ENCODE assay signal across 8 mouse cellular contexts in the genomic region with DNA sequence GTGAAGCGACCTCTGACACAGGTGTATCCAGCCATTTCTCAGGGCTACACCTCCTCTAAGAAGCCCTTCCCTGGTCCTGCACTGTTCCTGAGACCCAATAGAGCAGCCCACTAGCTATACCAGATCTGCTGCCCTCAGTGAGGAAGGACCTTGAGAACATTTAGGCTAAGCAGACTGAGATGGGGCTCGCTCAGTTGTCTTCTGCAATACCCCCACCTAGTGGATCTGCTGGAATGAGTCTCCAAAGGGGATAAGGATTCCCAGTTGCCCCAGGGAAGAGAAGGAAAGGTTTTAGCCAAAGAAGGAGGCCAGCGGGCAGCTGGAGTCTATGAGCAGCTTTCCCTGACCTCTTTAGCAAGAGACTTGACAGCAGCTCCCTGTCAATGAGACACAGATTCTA. TPM values are rescaled to one million over a fixed set of nuclear protein-coding genes. Genes with fewer than 3 reads are reported as not detected.
DNase-seq lines count a peak whose midpoint lies in the region; ATAC-seq and TF ChIP-seq lines count a peak whose summit lies in the region.

No protein-coding gene starts in this region.

- H3K9ac ChIP-seq in neural tube, embryonic 13.5 days: no peak overlapping the region
- no peak overlapping the region for H3K9ac ChIP-seq in neural tube, embryonic 15.5 days (replicated peaks)
- no peak overlapping the region for H3K9ac ChIP-seq in intestine, postnatal 0 days (ENCODE audit: low read depth, low read length)

- H3K4me2 ChIP-seq in neural tube, embryonic 13.5 days: no peak overlapping the region
- no peak overlapping the region for H3K4me2 ChIP-seq in neural tube, embryonic 15.5 days
- H3K4me2 ChIP-seq in intestine, postnatal 0 days (replicated peaks; ENCODE audit: low read depth): no peak overlapping the region

- H3K27ac ChIP-seq in neural tube, embryonic 13.5 days (replicated peaks): no peak overlapping the region
- no peak overlapping the region for H3K27ac ChIP-seq in neural tube, embryonic 15.5 days (replicated peaks)
- H3K27ac ChIP-seq in intestine, postnatal 0 days (ENCODE audit: low read depth, low read length): no peak overlapping the region

- TF ChIP-seq CTCF in intestine, postnatal 0 days (IDR thresholded peaks at IDR 0.05; ENCODE audit: low read depth): peak; percentile 77

- no peaks in the 10 kb centered on the region for H3K9me3 ChIP-seq in neural tube, embryonic 13.5 days
- H3K9me3 ChIP-seq in neural tube, embryonic 15.5 days (replicated peaks): no peaks in the 10 kb centered on the region
- no peaks in the 10 kb centered on the region for H3K9me3 ChIP-seq in intestine, postnatal 0 days (ENCODE audit: control insufficient read depth)

- H3K4me3 ChIP-seq in neural tube, embryonic 13.5 days: no peak overlapping the region
- H3K4me3 ChIP-seq in neural tube, embryonic 15.5 days (replicated peaks): no peak overlapping the region
- H3K4me3 ChIP-seq in intestine, postnatal 0 days (ENCODE audit: low read depth, low read length): no peak overlapping the region

- H3K4me1 ChIP-seq in neural tube, embryonic 13.5 days (replicated peaks): no peaks in the 10 kb centered on the region
- no peaks in the 10 kb centered on the region for H3K4me1 ChIP-seq in neural tube, embryonic 15.5 days
- H3K4me1 ChIP-seq in intestine, postnatal 0 days (replicated peaks; ENCODE audit: control insufficient read depth, insufficient read depth, low read length): no peaks in the 10 kb centered on the region

- peak; percentile 69 to 70 for DNase-seq in cerebellum, postnatal 10 days
- DNase-seq in cerebellum, adult 9-10 months: no peak
- peak; percentile 54 to 62 for DNase-seq in lung, postnatal 4 days
- DNase-seq in spleen, postnatal 4 days (ENCODE audit: low spot score in 2 of 2): no peak

- H3K36me3 ChIP-seq in neural tube, embryonic 13.5 days: no peaks in the 10 kb centered on the region
- no peaks in the 10 kb centered on the region for H3K36me3 ChIP-seq in neural tube, embryonic 15.5 days
- no peaks in the 10 kb centered on the region for H3K36me3 ChIP-seq in intestine, postnatal 0 days (ENCODE audit: control insufficient read depth, insufficient read depth)

- no peaks in the 10 kb centered on the region for H3K27me3 ChIP-seq in neural tube, embryonic 13.5 days
- no peaks in the 10 kb centered on the region for H3K27me3 ChIP-seq in neural tube, embryonic 15.5 days (replicated peaks)
- H3K27me3 ChIP-seq in intestine, postnatal 0 days (replicated peaks; ENCODE audit: control insufficient read depth, insufficient read depth, low read length): no peaks in the 10 kb centered on the region

- 55% methylated on average over 3 of the region's 3 CpGs for WGBS in neural tube, embryonic 13.5 days
- 52% methylated on average over 3 of the region's 3 CpGs for WGBS in neural tube, embryonic 15.5 days
- WGBS in intestine, postnatal 0 days: 53% methylated on average over 3 of the region's 3 CpGs

- 0 out of 2 replicates have a peak, but pooled peaks have one; percentile 50 for ATAC-seq in neural tube, embryonic 13.5 days (ENCODE audit: low read depth)
- ATAC-seq in neural tube, embryonic 15.5 days (ENCODE audit: low FRiP score): no peak
- ATAC-seq in intestine, postnatal 0 days: no peak
- no peak for ATAC-seq in megakaryocyte-erythroid progenitor cell, adult 5-6 weeks (replicated peaks; ENCODE audit: low FRiP score, low TSS enrichment, poor library complexity, severe bottlenecking)

RNA-seq across cellular contexts. Expression of a gene that starts 42.1 kb away (rescaled TPM):
- 3.1 and 3.4 TPM in 2 replicates for polyA plus RNA-seq in neural tube, embryonic 13.5 days (2015; fragmentation: Nextera tagmentation; extraction: Ambion mirVana)
- polyA plus RNA-seq in neural tube, embryonic 15.5 days (2015; fragmentation: Nextera tagmentation; extraction: Ambion mirVana): 6.9 and 7.8 TPM in 2 replicates
- polyA plus RNA-seq in intestine, postnatal 0 days (2015; fragmentation: Nextera tagmentation; extraction: Ambion mirVana): 1.8 and 2.0 TPM in 2 replicates
- total RNA-seq in megakaryocyte-erythroid progenitor cell, adult 5-6 weeks (2014; fragmentation: Nextera tagmentation): not detected in 2 replicates
- total RNA-seq in megakaryocyte-erythroid progenitor cell, adult 5-6 weeks (2017): not detected in 2 replicates

RNA-seq across cellular contexts. Expression of a gene that starts 52.9 kb away (rescaled TPM):
- 7.5 and 7.8 TPM in 2 replicates for polyA plus RNA-seq in neural tube, embryonic 13.5 days (2015; fragmentation: Nextera tagmentation; extraction: Ambion mirVana)
- polyA plus RNA-seq in neural tube, embryonic 15.5 days (2015; fragmentation: Nextera tagmentation; extraction: Ambion mirVana): 10.5 and 11.1 TPM in 2 replicates
- 3.0 and 3.3 TPM in 2 replicates for polyA plus RNA-seq in intestine, postnatal 0 days (2015; fragmentation: Nextera tagmentation; extraction: Ambion mirVana)
- total RNA-seq in megakaryocyte-erythroid progenitor cell, adult 5-6 weeks (2014; fragmentation: Nextera tagmentation): 0.47 TPM in 1 of 2 replicates, not detected in the other
- 0.04 and 0.75 TPM in 2 replicates for total RNA-seq in megakaryocyte-erythroid progenitor cell, adult 5-6 weeks (2017)

Comparison
In these comparisons a context has a peak if more than half of its experiments do, and no peak if none do; other contexts are left out.
1. DNase-seq: peak in cerebellum, postnatal 10 days (2 of 2) and lung, postnatal 4 days (2 of 2); none in cerebellum, adult 9-10 months (single experiment) and spleen, postnatal 4 days (0 of 2).